Mouse (Mus musculus): ENCODE results near the gene Kif26a.

The Kif26a gene

DNA sequence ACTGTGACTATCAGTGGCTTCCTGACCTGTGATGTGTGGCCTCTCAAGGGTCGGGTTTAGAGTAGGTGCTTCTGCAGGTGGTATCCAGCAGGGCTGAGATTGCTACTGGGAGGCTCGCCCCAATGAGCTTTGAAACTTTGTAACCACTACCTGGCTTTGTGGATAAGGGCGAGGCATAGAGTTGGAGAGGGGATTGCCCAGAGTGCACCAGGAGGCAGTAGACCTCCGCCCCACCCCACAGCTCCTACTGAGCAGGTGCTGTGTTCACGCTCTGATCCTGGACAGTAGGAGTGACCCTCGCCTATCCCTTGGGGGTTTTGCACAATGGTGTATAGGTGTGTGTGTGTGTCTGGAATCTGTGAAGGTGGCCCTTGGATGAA, 18.8 kb downstream of the Kif26a start:
- DNase-seq (ENCODE audit: low read depth, low spot score): no peak

DNA sequence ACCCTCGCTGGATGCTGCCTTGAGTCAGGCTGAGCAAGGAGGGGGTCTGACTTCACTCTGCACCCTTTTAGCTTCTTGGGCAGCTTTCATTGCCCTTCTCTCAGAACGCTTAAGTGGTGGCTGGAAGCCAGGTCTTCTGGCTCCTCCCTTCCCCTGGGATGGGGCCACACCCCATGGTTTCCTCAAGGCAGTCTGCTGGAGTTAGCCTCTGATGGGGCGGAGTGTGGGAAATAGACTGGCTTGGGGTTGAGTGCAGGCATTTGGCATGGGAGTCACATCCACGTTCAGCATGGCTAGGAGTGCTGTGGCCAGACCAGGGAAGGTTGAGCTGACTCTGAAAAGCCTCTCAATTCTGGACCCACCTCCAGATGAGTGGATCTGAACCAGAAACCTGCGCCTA, 23.2 kb downstream of the Kif26a start:
- DNase-seq (ENCODE audit: low read depth, low spot score): no peak

DNA sequence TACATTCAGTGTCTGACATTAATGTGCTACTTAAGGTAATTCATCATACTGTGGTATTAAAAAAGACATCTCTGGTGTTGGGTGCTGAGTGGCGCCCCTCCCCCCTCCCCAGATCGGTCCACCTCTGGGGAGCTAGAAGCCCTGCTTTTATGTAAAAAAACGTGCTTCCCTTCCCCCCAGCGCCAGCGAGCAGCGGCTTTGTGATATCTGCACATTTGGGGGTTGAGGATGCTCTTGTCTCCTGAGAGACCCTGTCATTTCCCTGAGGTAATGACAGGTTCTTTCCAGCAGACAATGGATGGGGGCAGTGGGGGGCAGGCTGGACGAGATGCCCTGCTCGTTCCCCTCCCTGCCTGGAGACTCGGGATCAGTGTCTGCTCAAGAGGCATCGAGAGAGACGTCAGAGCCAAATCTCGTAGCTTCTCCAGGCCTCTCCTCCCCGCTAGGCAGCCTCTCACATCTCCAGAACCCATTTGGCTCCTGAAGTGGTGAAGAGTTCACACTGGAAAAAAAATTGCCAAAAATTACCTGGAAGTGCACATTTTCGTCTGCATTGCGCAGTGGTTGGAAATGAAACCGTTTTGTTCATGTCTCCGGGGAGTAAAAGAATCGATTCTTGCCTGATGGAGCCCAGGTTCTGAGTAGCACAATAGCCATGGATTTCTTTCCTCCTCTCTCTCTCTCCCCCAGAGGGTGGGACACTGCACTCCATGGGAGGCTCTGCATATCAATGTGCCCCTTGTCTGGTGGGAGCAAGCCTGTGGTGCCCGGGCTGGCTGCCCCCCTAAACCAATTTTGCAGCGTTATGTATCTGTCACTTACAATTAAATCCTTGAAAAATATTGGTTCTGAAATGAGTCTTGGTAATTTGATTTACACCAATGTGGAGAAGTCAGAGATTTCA, 24.9 kb downstream of the Kif26a start:
- DNase-seq (ENCODE audit: low read depth, low spot score): no peak

DNA sequence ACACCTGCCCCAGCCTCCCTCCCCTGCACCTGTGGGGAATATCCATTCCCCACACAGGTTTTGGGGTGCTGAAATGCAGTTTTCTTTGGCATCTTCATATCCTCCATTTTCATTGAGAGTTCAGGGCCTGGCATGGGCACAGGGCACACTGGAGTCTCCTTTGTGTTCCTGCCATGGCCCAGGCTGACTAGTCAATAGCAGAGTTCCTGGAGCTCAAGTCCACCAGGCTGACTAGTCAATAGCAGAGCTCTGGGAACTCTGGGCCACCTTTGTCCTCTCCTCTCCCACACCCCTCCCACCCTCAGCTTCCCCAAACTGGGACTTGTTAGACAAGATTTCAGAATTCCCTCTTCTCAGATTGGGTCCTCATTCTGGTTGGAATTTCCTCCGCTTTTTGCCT, 25.6 kb downstream of the Kif26a start:
- DNase-seq (ENCODE audit: low read depth, low spot score): no peak

DNA sequence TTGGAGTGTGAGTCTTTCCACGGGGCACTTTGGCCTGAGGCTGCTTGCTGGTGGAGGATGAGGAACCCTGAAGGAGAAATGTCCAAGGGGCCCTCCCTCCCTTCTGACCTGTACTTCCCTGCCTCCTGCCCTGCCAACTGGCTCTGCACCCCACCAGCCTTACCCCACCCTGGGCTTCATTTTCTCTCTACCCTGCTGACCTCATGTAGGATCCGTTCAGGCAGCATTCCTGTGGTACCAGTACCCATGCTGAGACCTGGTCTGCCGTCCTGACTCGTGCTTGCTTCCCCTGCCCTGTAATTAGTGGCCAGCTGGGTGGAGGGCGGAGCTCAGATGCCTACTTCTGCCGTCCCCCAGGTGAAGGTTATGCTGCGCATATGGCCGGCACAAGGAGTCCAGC, 26.2 kb downstream of the Kif26a start:
- no peak for DNase-seq (ENCODE audit: low read depth, low spot score)

DNA sequence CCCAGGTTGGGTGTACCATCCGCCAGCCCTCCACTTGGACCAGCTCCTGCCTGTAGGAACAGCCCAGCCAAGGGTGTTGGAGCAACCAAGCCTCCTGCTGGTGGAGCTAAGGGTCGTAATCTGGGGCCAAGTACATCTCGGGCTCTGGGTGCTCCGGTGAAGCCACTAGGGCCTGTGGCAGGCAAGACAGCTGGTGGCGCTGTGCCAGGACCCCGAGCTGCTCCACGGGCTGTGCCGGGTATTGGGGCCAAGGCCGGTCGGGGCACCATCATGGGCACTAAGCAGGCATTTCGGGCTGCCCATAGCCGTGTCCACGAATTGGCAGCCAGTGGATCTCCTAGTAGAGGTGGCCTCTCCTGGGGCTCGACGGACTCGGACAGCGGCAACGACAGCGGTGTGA, 31.7 kb downstream of the Kif26a start:
- no peak for DNase-seq (ENCODE audit: low read depth, low spot score)

DNA sequence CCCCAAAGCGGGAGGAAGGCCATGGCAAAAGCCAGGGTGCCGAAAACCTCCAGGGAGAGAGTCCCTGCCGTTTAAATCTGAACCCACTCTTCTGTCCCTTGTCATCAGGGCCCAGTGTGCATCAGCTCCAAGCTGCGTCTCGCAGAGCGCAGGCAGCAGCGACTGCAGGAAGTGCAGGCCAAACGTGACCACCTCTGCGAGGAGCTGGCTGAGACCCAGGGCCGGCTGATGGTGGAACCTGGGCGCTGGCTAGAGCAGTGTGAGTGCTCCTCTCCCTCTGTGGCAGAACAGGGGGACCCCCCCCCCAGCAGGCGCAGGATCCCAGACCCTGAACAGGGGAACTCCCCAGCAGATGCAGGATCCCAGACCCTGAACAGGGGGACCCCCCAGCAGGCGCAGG, 33.7 kb downstream of the Kif26a start:
- no peak for DNase-seq (ENCODE audit: low read depth, low spot score)

DNA sequence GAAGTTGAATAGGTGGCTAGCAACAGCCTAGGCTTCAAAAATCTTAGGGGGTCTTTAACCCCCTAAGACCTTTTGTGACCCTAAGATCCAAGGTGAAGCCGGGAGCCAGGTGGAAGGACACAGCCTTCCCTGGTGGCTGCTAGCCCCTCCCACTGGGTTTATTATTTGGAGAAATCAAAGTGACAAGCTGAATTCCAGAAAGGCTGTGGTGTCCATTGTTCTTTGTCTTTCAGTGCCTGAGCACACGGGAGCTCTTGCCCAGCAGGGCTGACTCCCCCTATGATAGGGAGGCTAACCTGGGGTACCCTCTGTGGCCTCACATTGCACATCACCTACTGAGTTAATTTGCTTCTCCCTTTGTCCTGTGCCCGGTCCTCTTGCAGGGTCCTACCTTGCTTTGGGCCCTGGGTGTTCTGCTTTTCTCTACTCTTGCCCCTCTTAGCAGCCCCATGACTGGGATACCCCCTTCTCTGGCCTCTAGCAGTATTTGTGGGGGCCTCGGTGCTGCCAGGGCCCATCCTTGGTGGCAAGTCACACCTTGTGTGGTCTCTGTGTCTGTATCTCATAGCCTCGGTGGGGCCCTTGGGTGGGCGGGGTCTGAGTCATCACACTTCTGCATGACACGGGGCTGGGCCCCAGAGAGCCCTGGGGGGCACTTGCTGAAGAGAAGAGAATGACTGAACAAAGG, 36.1 kb downstream of the Kif26a start:
- no peak for DNase-seq (ENCODE audit: low read depth, low spot score)

DNA sequence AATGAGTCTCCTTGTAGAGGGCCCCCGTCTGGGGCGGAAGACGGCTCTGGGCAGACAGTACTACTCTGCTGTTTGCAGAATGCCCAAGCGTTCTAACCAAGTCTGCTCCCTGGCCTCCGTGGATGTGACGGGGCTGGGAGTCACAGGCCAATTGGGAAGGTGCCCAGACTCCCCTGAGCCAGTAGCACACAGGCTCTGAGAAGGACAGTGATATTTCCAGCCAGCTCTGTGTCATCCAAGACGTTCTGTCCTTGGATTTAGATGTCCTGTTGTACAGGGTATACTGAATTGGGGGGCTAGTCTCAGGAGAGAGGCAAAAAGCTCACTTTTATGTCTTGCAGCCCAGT, 36.6 kb downstream of the Kif26a start:
- no peak for DNase-seq (ENCODE audit: low read depth, low spot score)

DNA sequence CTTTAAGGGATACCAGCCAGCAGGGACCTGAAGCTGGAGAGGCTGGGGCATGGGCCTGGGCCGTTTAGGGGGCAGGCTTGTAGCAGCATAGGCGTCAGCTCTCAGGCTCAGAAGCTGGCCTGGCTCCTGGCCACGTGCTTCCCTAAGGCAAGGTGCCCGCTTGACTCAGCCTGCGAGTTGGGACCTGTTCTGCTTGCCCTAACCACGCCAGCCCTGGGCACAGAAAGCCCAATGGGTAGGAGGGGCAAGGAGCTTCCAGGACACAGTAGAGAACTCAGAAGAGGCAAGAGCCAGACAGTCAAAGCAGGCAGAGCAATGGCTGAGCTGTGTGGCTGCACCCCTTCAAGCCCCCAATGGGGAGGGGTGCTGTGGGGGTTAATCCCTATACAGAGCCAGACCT, 37.7 kb downstream of the Kif26a start:
- no peak for DNase-seq (ENCODE audit: low read depth, low spot score)

DNA sequence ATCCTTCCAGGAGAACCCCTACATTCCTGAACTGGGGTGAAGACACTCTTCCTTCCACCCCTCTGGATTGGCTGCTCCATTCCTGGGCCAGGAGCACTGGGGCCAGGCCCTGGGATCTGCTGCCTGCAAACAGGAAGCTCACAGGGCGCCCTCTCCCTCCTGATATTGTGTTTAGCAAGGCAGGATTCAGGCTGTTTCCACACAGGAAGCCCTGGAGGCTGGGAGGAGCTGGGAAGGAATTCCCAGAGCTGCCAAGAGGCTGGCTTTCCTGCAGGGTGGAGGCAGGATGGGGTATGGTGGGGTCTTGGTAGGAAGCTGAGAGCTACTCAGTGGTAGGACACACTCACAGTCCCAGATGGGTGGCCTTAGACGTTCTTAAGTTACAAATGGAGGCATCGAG, 38.4 kb downstream of the Kif26a start:
- no peak for DNase-seq (ENCODE audit: low read depth, low spot score)

DNA sequence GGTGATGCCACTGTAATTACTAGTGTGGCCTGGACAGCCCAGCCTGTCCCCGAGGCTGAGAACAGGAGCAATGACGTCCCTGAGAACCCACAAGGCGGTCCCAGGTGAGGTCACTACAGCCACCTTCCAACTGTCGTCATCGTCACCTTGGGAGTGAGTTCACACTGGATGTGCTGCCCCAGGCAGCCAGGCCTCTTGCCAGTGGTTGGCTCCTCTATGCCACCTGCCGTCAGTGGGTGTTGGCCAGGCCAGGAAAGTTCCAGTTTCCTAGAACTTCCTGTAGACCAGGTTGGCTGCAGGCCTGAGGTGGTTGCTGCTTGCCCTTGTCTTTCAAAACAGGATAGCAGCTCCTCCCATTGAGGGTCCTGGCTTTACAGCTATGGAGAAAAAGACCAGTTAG, 40.9 kb downstream of the Kif26a start:
- DNase-seq (ENCODE audit: low read depth, low spot score): no peak

DNA sequence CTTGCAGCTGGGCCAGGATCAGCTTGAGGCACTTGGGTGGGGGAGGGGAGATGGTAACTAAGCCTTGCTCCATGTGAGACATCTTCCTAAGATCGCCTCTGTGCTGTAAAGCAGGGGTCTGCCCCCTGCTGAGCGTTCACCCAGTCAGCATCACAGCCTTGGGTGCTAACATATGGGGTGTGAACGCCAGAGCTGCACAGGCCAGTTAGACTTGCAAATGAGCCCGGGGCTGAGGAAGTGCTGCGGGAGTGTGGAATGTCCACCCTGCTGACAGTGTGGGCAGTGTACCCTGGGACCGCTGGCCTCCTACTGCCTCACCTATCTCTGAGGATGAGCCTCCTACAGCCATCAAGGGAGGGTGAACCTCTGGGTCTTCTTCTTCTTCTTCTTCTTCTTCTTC, 45.7 kb downstream of the Kif26a start:
- DNase-seq (ENCODE audit: low read depth, low spot score): no peak

DNA sequence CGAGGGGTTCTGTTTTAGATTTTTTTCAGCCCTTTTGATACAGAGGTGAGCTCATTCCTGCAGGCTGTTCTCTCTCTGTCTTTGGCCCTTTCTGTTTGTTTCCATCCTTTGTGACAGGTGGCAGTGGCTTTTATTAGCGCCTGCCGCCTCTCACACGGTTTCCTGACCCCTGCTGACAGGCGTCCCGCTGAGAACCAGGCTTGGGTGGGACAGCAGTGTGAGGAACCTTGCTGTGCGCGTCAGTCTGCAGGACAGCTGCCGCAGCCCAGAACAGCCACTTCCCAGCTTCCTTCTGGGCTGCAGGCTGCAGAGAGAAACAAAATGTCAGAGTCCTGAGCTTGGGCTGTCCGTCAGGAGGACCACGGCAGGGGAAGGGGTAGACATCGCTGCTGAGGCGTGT, 49.0 kb downstream of the Kif26a start:
- no peak for DNase-seq (ENCODE audit: low read depth, low spot score)

DNA sequence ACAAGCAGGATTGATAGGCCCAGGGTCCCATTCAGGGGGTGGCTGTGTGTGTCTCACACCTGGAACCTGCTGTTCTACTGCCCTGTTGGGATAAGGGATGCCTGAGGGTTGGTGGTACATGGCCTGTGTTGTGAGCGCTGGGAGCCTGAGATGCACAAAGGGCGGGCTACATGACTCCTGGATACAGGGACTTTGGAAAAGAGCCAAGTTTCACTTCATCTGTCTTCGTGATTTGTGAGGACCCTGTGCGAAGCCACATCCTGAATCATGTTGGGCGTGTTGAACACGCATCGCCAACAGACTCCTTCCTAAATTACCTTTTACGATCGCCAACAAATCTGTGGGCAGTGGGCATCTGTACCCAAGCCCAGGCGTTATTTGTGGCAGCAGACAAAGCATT, 50.6 kb downstream of the Kif26a start:
- DNase-seq (ENCODE audit: low read depth, low spot score): no peak

DNA sequence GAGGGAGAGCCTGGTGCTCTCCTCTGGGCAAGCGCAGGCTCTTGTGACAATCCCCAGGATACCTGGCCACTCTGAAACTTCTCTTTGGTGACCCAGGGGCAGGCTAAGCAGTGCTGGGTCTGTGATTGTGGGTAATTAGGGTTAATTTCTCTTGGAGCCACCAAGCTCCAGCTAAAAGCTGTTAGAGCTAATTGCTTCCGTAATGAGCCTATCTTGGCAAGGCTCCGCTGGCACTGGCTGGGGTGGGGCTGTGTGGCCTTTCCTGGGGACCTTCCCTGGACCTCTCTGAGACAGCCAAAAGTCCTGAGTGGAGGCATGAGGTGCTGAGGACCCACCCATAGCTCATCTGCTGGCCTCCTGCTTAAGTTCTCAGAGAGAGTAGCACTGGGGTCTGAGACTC, 53.4 kb downstream of the Kif26a start:
- no peak for DNase-seq (ENCODE audit: low read depth, low spot score)

DNA sequence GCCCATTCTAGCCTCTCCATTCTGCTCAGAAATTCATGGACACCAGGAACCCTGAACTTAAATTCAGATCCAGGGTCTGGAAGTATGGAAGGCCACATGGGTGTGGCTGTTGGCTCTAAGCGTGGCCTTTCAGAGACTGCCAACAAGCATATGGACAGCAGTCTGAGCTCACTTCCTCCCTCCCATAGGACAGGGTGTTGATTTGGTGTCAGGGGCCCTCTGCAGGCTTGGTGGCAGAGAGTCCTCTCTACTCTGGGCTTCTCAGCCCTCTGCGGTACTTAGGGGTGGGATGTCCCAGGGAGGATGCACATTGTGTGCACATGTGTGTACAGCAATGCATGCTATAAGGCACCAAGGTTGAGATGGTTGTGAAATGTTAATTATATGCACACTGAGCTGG, 54.0 kb downstream of the Kif26a start:
- no peak for DNase-seq (ENCODE audit: low read depth, low spot score)

DNA sequence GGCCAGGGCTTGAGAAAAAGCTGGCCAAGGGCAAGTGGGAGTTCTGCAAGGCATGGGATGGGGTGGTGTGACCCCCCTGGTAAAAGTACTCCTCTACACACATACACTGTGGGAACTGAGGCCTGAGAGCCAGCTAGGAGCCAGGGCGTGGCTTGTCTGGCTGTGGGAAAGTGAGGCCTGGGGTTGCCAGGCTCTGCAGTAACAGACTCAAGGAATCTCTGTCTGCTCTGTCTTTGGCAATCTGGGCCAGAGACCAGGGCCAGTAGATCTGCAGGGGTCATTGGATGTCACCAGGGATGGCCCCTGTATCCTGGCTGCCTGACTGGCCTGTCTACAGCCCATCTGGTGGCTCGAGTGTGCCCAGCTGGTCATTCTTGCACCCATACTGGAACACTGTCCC, 61.2 kb downstream of the Kif26a start:
- DNase-seq (ENCODE audit: low read depth, low spot score): no peak

DNA sequence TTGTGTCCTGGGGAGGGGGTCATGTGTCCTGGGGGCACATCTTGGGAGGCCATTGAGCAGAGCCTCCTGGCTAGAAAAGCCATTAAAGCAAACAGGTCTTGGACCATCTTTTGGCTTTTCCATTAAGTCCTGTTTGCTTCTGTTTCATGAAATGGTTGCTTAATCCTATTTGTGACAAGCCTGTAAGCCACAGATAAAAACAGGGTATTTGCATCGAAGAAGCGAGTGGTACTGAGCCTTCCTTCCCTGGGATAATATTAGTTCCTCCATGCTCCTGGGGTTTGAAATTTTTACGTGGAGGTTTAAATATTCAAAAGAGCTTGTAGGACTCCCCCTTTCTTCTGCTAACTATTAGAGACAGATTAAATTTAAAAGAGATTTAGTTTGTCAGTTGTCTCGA, 61.7 kb downstream of the Kif26a start:
- DNase-seq (ENCODE audit: low read depth, low spot score): no peak

DNA sequence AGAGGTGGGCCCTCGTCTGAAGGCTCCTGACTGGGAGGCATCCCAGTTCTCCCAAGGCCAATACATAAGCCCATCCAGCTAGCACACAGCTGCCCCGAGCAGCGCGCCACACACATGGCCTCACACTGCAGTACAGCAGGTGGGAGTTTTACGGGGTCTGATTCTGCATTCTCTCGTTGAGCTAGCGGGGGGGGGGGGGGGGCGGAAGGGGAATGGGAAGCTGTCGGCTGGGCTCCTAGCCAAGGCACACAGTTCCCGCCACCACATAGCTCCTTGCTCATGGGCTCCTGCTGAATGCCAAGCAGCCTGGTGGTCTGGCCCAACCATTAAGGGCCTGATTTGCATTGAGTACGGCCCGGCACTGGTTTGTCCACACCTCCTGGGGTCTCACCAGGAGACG, 64.6 kb downstream of the Kif26a start:
- DNase-seq (ENCODE audit: low read depth, low spot score): no peak

DNA sequence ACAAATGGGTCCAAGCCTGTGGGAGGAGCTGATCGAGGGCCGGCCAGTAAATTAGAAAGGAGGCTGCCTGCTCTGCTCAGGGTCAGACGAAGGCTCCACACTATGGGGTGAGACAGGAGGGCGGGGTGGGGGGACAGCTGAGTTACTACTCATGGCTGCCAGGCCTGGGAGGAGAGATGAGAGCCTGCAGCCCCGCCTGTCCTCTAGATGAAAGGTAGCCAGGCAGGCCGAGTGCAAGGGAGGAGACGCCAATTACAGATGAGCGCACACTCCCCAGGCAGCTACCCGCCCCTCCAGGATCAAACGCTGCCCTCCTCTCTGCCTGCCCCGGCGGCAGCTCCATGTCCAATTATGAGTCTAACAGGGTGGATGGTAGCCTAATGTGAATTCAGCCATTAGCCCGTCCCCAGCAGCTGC, 68.4 kb downstream of the Kif26a start:
- DNase-seq (ENCODE audit: low read depth, low spot score): no peak

DNA sequence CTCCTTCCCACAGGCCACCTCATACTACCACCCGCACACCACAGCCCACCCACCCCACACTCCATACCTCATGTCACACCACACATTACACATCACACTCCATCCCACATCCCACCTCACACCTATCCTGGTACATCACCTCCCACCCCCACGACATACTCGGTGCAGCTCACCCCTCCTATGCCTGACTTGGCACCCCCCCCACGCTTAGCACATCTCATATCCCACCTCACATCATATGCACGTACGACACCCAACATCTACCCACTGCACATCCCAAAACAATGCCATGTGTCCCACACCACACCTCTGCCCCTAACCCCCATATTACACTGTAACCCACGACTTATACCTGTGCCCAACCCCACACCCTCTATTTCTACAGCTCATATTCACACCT, 69.5 kb downstream of the Kif26a start:
- no peak for DNase-seq (ENCODE audit: low read depth, low spot score)

DNA sequence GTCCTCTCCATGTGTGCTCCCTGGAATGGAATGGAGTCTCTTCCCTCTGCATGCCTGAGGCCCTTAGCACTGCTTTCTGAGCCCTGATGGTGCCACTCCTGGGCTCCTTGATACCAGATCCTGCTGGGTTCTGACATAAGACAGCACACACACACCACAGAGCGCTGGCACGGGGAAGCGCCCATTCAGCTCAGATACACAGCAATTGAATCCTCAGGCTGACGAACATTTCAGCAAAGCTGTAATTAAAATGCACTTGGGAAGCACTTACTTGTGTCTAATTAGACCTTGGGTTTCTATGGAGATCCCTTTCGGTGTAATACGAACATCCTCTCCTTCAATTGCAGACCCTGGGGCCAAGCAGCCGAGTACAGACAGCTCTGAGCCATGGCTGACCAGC, 71.0 kb downstream of the Kif26a start:
- no peak for DNase-seq (ENCODE audit: low read depth, low spot score)

DNA sequence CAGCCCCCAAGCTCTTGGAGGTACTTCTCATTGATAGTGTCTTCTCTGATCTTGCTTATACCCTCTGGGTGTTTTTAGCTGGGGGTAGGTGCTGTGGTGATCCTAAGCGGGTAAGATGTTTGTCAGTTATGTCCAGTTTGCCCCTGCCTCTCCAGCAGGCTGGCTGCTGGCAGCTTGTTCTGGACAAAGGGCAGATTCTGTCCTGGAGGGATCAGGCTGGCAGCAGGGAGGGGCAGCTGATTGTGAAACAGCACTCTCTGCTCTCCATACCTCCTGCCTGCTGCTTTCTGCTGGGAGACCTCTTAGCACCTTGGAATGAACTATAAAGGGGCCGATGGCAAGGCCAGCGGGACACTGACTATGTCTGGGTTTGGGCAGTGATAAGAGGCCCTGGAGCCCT, 71.7 kb downstream of the Kif26a start:
- no peak for DNase-seq (ENCODE audit: low read depth, low spot score)
